Mouse (Mus musculus) hindbrain, postnatal 0 days (tissue): ENCODE results near the gene Nup210. TPM values are rescaled to one million over a fixed set of nuclear protein-coding genes. Genes with fewer than 3 reads are reported as not detected.

Experiments used
- ATAC-seq: fragments of 200-750 bp; cut with Nextera tagmentation; 2 replicates; pipeline ENCODE4 v1.8.0; 2017; ENCODE audit warnings: mild to moderate bottlenecking, moderate TSS enrichment, moderate library complexity
- DNase-seq: peaks from one replicate; pipeline ENCODE4 v3.0.0-alpha.2; 2015; ENCODE audit warnings: low spot score
- H3K27ac ChIP-seq: fragments of 300-500 bp; sonication (generic); 2 replicates; pipeline ENCODE4 v1.5.1; 2014; ENCODE audit warnings: mild to moderate bottlenecking
- H3K27me3 ChIP-seq: fragments of 300-500 bp; sonication (generic); 2 replicates; pipeline ENCODE4 v1.6.1; 2014; ENCODE audit warnings: low read length, mixed read lengths; ENCODE audit not compliant: insufficient read depth
- H3K36me3 ChIP-seq: fragments of 300-500 bp; sonication (generic); 2 replicates; pipeline ENCODE4 v1.6.1; 2014; ENCODE audit warnings: low read length, mixed read lengths; ENCODE audit not compliant: insufficient read depth
- H3K4me1 ChIP-seq: fragments of 300-500 bp; sonication (generic); 2 replicates; pipeline ENCODE4 v1.6.1; 2014; ENCODE audit warnings: antibody characterized with exemption, low read length, mixed read lengths; ENCODE audit not compliant: insufficient read depth
- H3K4me2 ChIP-seq: fragments of 300-500 bp; sonication (generic); 2 replicates; pipeline ENCODE4 v1.6.1; 2014; ENCODE audit warnings: low read depth, mild to moderate bottlenecking, low read length, moderate library complexity, mixed read lengths
- H3K4me3 ChIP-seq: fragments of 300-500 bp; sonication (generic); 2 replicates; pipeline ENCODE4 v1.5.1; 2014; ENCODE audit warnings: low read length
- H3K9ac ChIP-seq: fragments of 300-500 bp; sonication (generic); replicated peaks from 2 replicates; pipeline ENCODE4 v1.6.1; 2014; ENCODE audit warnings: mild to moderate bottlenecking, low read length, moderate library complexity, mixed read lengths
- H3K9me3 ChIP-seq: fragments of 300-500 bp; sonication (generic); 2 replicates; pipeline ENCODE4 v1.6.1; 2016; ENCODE audit warnings: low read length, mixed read lengths
- CTCF ChIP-seq: IDR thresholded peaks from 2 replicates; pipeline ENCODE4 v1.5.1; 2016; ENCODE audit warnings: antibody characterized with exemption, control low read depth, low read depth
- WGBS: fragments of 180-500 bp; shearing (Covaris S2); extraction: QIAGEN DNeasy Blood & Tissue Kit; methylation state at CpG from one replicate; pipeline ENCODE4 v1.1.7; 2014; 5-methylcytosine and 5-hydroxymethylcytosine counted together
- polyA plus RNA-seq: library from polyadenylated mRNA; unstranded; fragments of >200 nt; fragmentation: Nextera tagmentation; extraction: Ambion mirVana; gene quantifications from 2 replicates; pipeline ENCODE4 v1.2.1, GENCODE M21; 2015
- total RNA-seq: library from RNA; depleted of rRNA; stranded (reverse); fragments of >200 nt; gene quantifications from 2 replicates; pipeline ENCODE4 v1.2.3, GENCODE M21; 2014

Gene Nup210
- total and polyA plus RNA-seq, 2 experiments from 2014 or later = 15.6 to 76.0 TPM

GRCm38 (mm10) chr6:91097879-91098278 is 18.8 kb downstream of the Nup210 start:
- no peak for TF ChIP-seq CTCF
- no peak overlapping the region for H3K9ac ChIP-seq
- WGBS = 92% methylated on average over 3 of the region's 3 CpGs
- no peak overlapping the region for H3K27ac ChIP-seq
- no peaks in the 10 kb centered on the region for H3K4me1 ChIP-seq
- DNase-seq (no peak), ATAC-seq (no peak)
- peaks cover 3% of the 10 kb centered on the region; the same call in 1 of the 2 replicates for H3K36me3 ChIP-seq
- no peaks in the 10 kb centered on the region for H3K9me3 ChIP-seq
- no peak overlapping the region for H3K4me2 ChIP-seq
- H3K27me3 ChIP-seq = no peaks in the 10 kb centered on the region
- no peak overlapping the region for H3K4me3 ChIP-seq

DNA sequence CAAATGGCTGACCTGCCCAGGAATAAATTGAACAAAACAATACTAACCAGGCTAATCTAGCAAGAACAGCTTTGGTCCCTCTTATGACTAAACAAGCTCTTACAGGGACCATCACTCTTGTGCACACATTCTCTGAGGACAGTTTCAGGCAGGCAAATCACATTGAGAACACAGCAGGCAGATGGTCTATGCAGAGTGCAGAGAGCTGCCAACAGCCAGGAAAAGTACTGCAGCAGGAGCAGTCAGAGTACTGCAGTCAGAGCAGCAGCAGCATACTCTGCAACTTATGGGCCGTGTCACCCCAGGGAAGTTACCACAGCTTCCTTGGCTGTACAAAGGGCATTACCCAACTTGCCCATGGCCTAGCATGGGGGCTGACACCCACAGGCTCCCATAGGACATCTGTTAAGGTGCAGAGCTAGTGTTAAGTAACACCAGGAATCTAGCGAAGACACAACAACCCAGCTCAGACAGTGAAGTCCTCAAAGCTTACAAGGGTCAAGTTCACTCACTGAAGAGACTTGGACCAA is 21.5 kb downstream of the Nup210 start:
- H3K4me2 ChIP-seq = no peak overlapping the region
- no peaks in the 10 kb centered on the region for H3K9me3 ChIP-seq
- DNase-seq (no peak), ATAC-seq (no peak)
- no peak for TF ChIP-seq CTCF
- H3K4me3 ChIP-seq = no peak overlapping the region
- H3K27me3 ChIP-seq = no peaks in the 10 kb centered on the region
- H3K9ac ChIP-seq = no peak overlapping the region
- peaks cover 13% of the 10 kb centered on the region; the same call in 1 of the 2 replicates for H3K36me3 ChIP-seq
- H3K27ac ChIP-seq = no peak overlapping the region
- 96% methylated on average over 2 of the region's 2 CpGs for WGBS
- H3K4me1 ChIP-seq = no peaks in the 10 kb centered on the region

DNA sequence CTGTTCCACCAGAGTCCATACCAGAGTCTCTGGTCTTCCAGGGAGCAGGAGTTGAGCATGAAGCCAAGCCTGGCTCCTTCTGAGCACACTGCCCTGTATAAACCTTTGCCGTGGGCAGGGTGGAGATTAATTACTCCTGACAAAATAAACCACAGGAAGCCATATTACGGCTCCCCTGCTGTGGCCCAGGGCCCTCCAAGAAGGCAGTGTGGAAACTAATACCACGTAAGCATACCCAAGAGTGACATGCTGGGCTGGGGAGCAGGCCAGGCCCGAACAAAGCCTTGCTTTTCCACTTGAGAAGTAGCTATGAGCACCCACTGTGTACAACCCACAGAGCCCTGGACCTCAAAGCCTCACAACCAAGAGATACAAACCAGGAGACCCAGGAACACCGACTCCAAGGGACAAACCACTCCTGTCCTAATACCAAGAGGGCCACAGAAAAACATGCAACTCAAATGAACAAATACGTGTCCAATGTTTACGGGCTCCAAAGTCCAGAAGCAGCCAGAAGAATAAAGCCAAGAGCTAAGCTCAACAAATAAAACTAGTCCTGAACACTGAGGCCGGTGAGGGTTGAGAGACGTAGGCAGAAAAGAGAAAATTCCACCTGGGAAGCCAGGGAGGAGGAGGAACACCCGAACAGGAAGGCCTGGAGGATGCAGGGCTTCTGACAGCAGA is 24.3 kb downstream of the Nup210 start:
- Histone ChIP-seq H3K4me1 (no peaks in the 10 kb centered on the region), H3K9me3 (no peaks in the 10 kb centered on the region), H3K36me3 (peaks cover 27% of the 10 kb centered on the region; the same call in 1 of the 2 replicates), H3K4me3 (no peak overlapping the region), H3K27ac (no peak overlapping the region), H3K4me2 (no peak overlapping the region), H3K9ac (no peak overlapping the region), H3K27me3 (no peaks in the 10 kb centered on the region)
- no peak for TF ChIP-seq CTCF
- WGBS = 72% methylated on average over 10 of the region's 10 CpGs
- no peak for ATAC-seq
- DNase-seq = no peak

GRCm38 (mm10) chr6:91085114-91085892 is 31.3 kb downstream of the Nup210 start:
- H3K9me3 ChIP-seq = no peaks in the 10 kb centered on the region
- H3K4me3 ChIP-seq = no peak overlapping the region
- H3K4me2 ChIP-seq = no peak overlapping the region
- H3K4me1 ChIP-seq = no peaks in the 10 kb centered on the region
- ATAC-seq = no peak
- DNase-seq = no peak
- peaks cover 21% of the 10 kb centered on the region; the same call in 1 of the 2 replicates for H3K36me3 ChIP-seq
- H3K27ac ChIP-seq = no peak overlapping the region
- no peak overlapping the region for H3K9ac ChIP-seq
- peak; percentile 43; the same call in 1 of the 2 replicates for TF ChIP-seq CTCF
- no peaks in the 10 kb centered on the region for H3K27me3 ChIP-seq
- WGBS = 82% methylated on average over 5 of the region's 5 CpGs

DNA sequence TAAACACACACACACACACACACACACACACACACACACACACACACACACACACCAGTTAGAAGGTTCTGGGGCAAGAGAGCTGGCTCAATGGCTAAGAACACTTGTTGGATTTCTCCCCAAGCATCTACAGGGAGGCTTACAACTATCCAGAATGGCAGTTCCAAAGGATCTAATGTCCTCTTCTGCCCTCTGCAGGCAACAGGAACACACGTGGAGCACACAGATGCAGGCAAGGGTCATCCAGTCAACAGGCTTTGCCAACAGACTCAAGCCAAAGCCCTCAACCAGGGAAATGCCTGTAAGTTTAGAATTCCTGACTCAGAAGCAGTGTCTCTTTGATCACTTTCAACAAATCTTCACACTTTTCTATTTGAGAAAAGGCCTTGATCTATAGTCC is 36.6 kb downstream of the Nup210 start:
- no peak for ATAC-seq
- Histone ChIP-seq H3K9ac (no peak overlapping the region), H3K4me3 (no peak overlapping the region), H3K4me1 (no peaks in the 10 kb centered on the region), H3K27me3 (no peaks in the 10 kb centered on the region), H3K36me3 (peaks cover 17% of the 10 kb centered on the region), H3K4me2 (no peak overlapping the region), H3K27ac (no peak overlapping the region), H3K9me3 (no peaks in the 10 kb centered on the region)
- TF ChIP-seq CTCF = peak; percentile 48
- DNase-seq = peak; percentile 28
- WGBS = 43% methylated on average over 1 of the region's 1 CpGs

- WGBS = 52% methylated on average over 9 of the region's 9 CpGs
- no peak overlapping the region for H3K9ac ChIP-seq
- H3K27ac ChIP-seq = peak overlapping the region; percentile 32; the same call in 1 of the 2 replicates
- H3K4me3 ChIP-seq = no peak overlapping the region
- no peak overlapping the region for H3K4me2 ChIP-seq
- H3K4me1 ChIP-seq = no peaks in the 10 kb centered on the region
- no peaks in the 10 kb centered on the region for H3K9me3 ChIP-seq
- ATAC-seq (peak; percentile 62), DNase-seq (peak; percentile 50)
- H3K36me3 ChIP-seq = peaks cover 24% of the 10 kb centered on the region
- H3K27me3 ChIP-seq = no peaks in the 10 kb centered on the region
- no peak for TF ChIP-seq CTCF
Observed at GRCm38 (mm10) chr6:91076249-91076648, 40.4 kb downstream of the Nup210 start.
